Comparison of ENCODE assay signal across 27 mouse cellular contexts in the genomic region with DNA sequence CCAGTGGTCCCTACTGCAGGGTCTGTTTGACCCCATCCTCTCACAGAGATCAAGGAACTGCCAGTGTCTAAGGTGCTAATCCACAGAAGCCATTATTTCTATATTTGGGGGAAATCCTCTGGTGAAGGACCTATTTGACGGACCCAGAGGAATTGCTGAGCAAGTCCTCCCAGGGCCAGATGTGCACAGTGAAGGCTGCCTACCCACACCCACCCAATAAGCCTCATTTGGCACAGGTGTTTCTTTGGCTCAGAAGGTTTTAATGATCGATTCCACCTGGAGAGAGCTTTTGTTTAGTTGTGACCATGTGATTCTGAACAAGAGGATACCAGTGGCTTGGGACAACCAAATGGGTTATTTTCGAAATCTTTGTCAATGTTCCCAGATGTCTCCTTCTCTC.
DNase-seq lines count a peak whose midpoint lies in the region; ATAC-seq lines count a peak whose summit lies in the region.
"Had no signal": no experiment of that assay in that cellular context is flagged by ENCODE, and none has a peak within 500 bp of the region (broad histone marks: within the 10 kb centered on the region; RNA-seq: fewer than 3 reads in every experiment).

No protein-coding gene starts in this region.

- no peaks in the 10 kb centered on the region for H3K36me3 ChIP-seq in embryonic facial prominence, embryonic 14.5 days (ENCODE audit: control insufficient read depth, insufficient read depth, low read length)
- H3K36me3 ChIP-seq in limb, embryonic 12.5 days = no peaks in the 10 kb centered on the region
- H3K36me3 ChIP-seq: embryonic facial prominence, embryonic 12.5 days; forebrain, embryonic 12.5 days; forebrain, embryonic 15.5 days; heart, embryonic 15.5 days; hindbrain, embryonic 10.5 days; intestine, embryonic 15.5 days had no signal

- peak; percentile 57; the same call in 1 of the 2 replicates for ATAC-seq in embryonic facial prominence, embryonic 14.5 days (ENCODE audit: low read depth)
- peak; percentile 82; the same call in 1 of the 2 replicates for ATAC-seq in limb, embryonic 12.5 days (ENCODE audit: insufficient number of reproducible peaks, insufficient read depth, low FRiP score, low TSS enrichment, low read depth)
- ATAC-seq: activated CD4-positive, CD25-positive, alpha-beta regulatory T cell, adult 4 months; CD4-positive, CD25-positive, alpha-beta regulatory T cell, adult 4 months; forebrain, embryonic 15.5 days; hindbrain, embryonic 16.5 days; intestine, embryonic 15.5 days had no signal

- H3K4me2 ChIP-seq in embryonic facial prominence, embryonic 14.5 days (ENCODE audit: low read depth, low read length) = no peak overlapping the region
- H3K4me2 ChIP-seq in limb, embryonic 12.5 days = no peak overlapping the region
- H3K4me2 ChIP-seq: embryonic facial prominence, embryonic 12.5 days; forebrain, embryonic 12.5 days; forebrain, embryonic 15.5 days; heart, embryonic 11.5 days; heart, embryonic 15.5 days; hindbrain, embryonic 13.5 days; intestine, embryonic 15.5 days had no signal

- no peaks in the 10 kb centered on the region for H3K27me3 ChIP-seq in embryonic facial prominence, embryonic 14.5 days (replicated peaks; ENCODE audit: control insufficient read depth, insufficient read depth, low read length)
- no peaks in the 10 kb centered on the region for H3K27me3 ChIP-seq in limb, embryonic 12.5 days
- H3K27me3 ChIP-seq: embryonic facial prominence, embryonic 12.5 days; forebrain, embryonic 12.5 days; forebrain, embryonic 15.5 days; heart, embryonic 15.5 days; hindbrain, embryonic 13.5 days; intestine, embryonic 15.5 days had no signal

- 69% methylated on average over 3 of the region's 3 CpGs for WGBS in embryonic facial prominence, embryonic 14.5 days
- WGBS in limb, embryonic 12.5 days = 45% methylated on average over 3 of the region's 3 CpGs

- no peak overlapping the region for H3K4me3 ChIP-seq in embryonic facial prominence, embryonic 14.5 days (ENCODE audit: low read depth, low read length)
- H3K4me3 ChIP-seq in limb, embryonic 12.5 days (replicated peaks) = no peak overlapping the region
- H3K4me3 ChIP-seq: embryonic facial prominence, embryonic 12.5 days; erythroblast, embryonic 14.5 days; forebrain, embryonic 12.5 days; forebrain, embryonic 15.5 days; heart, embryonic 15.5 days; hindbrain, embryonic 10.5 days; hindbrain, embryonic 13.5 days; intestine, embryonic 15.5 days had no signal

- peaks cover 21% of the 10 kb centered on the region for H3K9me3 ChIP-seq in embryonic facial prominence, embryonic 14.5 days (ENCODE audit: control insufficient read depth, low read length)
- H3K9me3 ChIP-seq in limb, embryonic 12.5 days = peaks cover 24% of the 10 kb centered on the region
- H3K9me3 ChIP-seq: forebrain, embryonic 15.5 days; intestine, embryonic 15.5 days had no signal

- no peak for DNase-seq in embryonic facial prominence, embryonic 14.5 days (ENCODE audit: low spot score)
- DNase-seq in forelimb bud, embryonic 11.5 days (ENCODE audit: low read depth, low spot score) = peak; percentile 63
- no peak for DNase-seq in lung, postnatal 36 days
- no peak for DNase-seq in T-cell, adult 2 months (ENCODE audit: low spot score)
- no peak for DNase-seq in cerebellum, postnatal 14 days
- DNase-seq: adrenal gland, adult 8-10 months; adrenal gland, postnatal 36 days; cerebellum, adult 18-20 months; cerebellum, adult 9-10 months; cerebellum, postnatal 25 days; gastrocnemius, postnatal 10 days; gastrocnemius, postnatal 36 days; heart, postnatal 10 days; heart, postnatal 36 days had no signal

- H3K27ac ChIP-seq in embryonic facial prominence, embryonic 14.5 days (replicated peaks; ENCODE audit: low read depth, low read length) = no peak overlapping the region
- peak overlapping the region; percentile 18; the same call in 1 of the 2 replicates for H3K27ac ChIP-seq in limb, embryonic 12.5 days
- H3K27ac ChIP-seq: embryonic facial prominence, embryonic 12.5 days; forebrain, embryonic 12.5 days; forebrain, embryonic 15.5 days; heart, embryonic 15.5 days; hindbrain, embryonic 10.5 days; hindbrain, embryonic 13.5 days; intestine, embryonic 15.5 days had no signal

- peaks cover 13% of the 10 kb centered on the region; the same call in 1 of the 2 replicates for H3K4me1 ChIP-seq in embryonic facial prominence, embryonic 14.5 days (ENCODE audit: control insufficient read depth, insufficient read depth, low read length)
- H3K4me1 ChIP-seq in limb, embryonic 12.5 days (replicated peaks) = peaks cover 28% of the 10 kb centered on the region
- H3K4me1 ChIP-seq: forebrain, embryonic 12.5 days; forebrain, embryonic 15.5 days; heart, embryonic 15.5 days; hindbrain, embryonic 10.5 days; hindbrain, embryonic 13.5 days; intestine, embryonic 15.5 days had no signal

- no peak overlapping the region for H3K9ac ChIP-seq in embryonic facial prominence, embryonic 14.5 days (ENCODE audit: low read depth, low read length)
- H3K9ac ChIP-seq in limb, embryonic 12.5 days (replicated peaks) = no peak overlapping the region
- H3K9ac ChIP-seq: embryonic facial prominence, embryonic 12.5 days; forebrain, embryonic 12.5 days; forebrain, embryonic 15.5 days; heart, embryonic 15.5 days; hindbrain, embryonic 13.5 days; intestine, embryonic 15.5 days had no signal
